Mouse (Mus musculus) forebrain, embryonic 11.5 days (tissue): Measurements from ENCODE around the gene Uts2r. TPM values are rescaled to one million over a fixed set of nuclear protein-coding genes. Genes with fewer than 3 reads are reported as not detected.
A peak's percentile ranks its signal among the peaks of the same experiment; 100 is the strongest.

Experiments
- ATAC-seq: fragments of 200-750 bp; cut with Nextera tagmentation; replicated peaks from 2 replicates; pipeline ENCODE4 v1.8.0; 2017; ENCODE audit warnings: moderate TSS enrichment; ENCODE audit not compliant: low FRiP score
- DNase-seq: peaks from one replicate; pipeline ENCODE4 v3.0.0-alpha.2; 2017; ENCODE audit warnings: low spot score
- H3K27ac ChIP-seq: fragments of 300-500 bp; sonication (generic); 2 replicates; pipeline ENCODE4 v1.5.1; 2014; ENCODE audit warnings: low read depth, low read length
- H3K27me3 ChIP-seq: fragments of 300-500 bp; sonication (generic); 2 replicates; pipeline ENCODE4 v1.6.1; 2014; ENCODE audit warnings: mild to moderate bottlenecking, low read length, mixed read lengths; ENCODE audit not compliant: control insufficient read depth, insufficient read depth
- H3K36me3 ChIP-seq: fragments of 300-500 bp; sonication (generic); 2 replicates; pipeline ENCODE4 v1.6.1; 2014; ENCODE audit warnings: mild to moderate bottlenecking, low read length, moderate library complexity, mixed read lengths; ENCODE audit not compliant: control insufficient read depth, insufficient read depth
- H3K4me1 ChIP-seq: fragments of 300-500 bp; sonication (generic); replicated peaks from 2 replicates; pipeline ENCODE4 v1.6.1; 2014; ENCODE audit warnings: low read length, mixed read lengths; ENCODE audit not compliant: control insufficient read depth, insufficient read depth
- H3K4me2 ChIP-seq: fragments of 300-500 bp; sonication (generic); 2 replicates; pipeline ENCODE4 v1.6.1; 2014; ENCODE audit warnings: low read depth, mild to moderate bottlenecking, low read length, moderate library complexity, mixed read lengths; ENCODE audit not compliant: severe bottlenecking
- H3K4me3 ChIP-seq: fragments of 300-500 bp; sonication (generic); 2 replicates; pipeline ENCODE4 v1.5.1; 2014; ENCODE audit warnings: low read depth, low read length
- H3K9ac ChIP-seq: fragments of 300-500 bp; sonication (generic); 2 replicates; pipeline ENCODE4 v1.6.1; 2014; ENCODE audit warnings: low read length
- H3K9me3 ChIP-seq: fragments of 300-500 bp; sonication (generic); 2 replicates; pipeline ENCODE4 v1.6.1; 2016; ENCODE audit warnings: low read length, mixed read lengths; ENCODE audit not compliant: control insufficient read depth
- WGBS: fragments of 180-500 bp; shearing (Covaris S2); extraction: QIAGEN DNeasy Blood & Tissue Kit; methylation state at CpG from one replicate; pipeline ENCODE4 v1.1.7; 2014; 5-methylcytosine and 5-hydroxymethylcytosine counted together
- polyA plus RNA-seq: library from polyadenylated mRNA; unstranded; fragments of >200 nt; fragmentation: Nextera tagmentation; extraction: Ambion mirVana; gene quantifications from 2 replicates; pipeline ENCODE4 v1.2.1, GENCODE M21; 2014

The Uts2r gene
- polyA plus RNA-seq, 1 experiment from 2014 or later, result not detected

DNA sequence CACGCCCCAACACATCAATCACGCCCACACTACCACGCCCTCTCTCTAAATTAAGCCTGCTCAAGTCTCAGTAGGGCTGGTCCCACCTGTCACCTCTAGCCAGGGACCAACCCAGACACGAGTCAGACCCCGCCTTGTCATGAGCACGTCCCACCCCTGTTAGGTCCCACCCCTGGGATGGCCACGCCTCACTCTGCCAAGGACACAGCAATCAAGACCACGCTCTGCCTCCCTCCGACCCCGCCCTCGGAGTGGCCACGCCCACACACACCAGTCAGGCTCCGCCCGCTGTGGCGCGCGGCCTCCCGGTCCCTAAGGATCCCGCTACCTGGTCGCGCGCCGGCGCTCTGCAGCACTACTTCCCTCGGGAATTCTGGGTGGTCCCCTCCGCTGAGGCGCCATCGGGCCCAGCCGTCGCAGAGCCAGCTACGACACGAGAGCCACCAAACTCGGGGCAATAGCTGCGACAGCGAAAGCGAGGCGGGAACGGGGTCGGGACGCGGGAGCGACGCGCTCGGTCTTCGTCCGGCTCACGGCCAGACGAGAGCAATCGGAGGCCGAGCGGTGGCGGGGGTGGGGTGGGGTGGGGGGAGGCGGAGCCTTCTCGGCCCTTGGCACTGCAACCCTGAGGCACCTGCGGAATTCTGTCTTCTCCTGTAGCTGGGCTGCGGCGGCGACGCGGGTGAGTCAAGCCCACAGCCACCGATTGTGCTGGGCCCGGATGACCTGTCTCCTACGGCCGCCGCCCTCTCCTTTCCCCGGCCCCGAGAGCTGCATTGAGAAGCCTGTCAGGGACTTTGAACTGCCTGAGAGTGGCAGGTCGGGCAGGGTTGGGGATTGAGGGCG, 44.3 kb downstream of the Uts2r start, which contains the start of the genes Hexdc and Ogfod3:
Hexdc (plus strand) TSS at position 273 of the 846 bp plus-strand sequence.
Ogfod3 (minus strand) TSS at position 551 of the 846 bp plus-strand sequence.
- DNase-seq (peak; percentile 99), ATAC-seq (peak; percentile 97)
- peak within 1 kb of the TSS; percentile 82 for H3K9ac ChIP-seq
- no peaks in the 10 kb centered on the region for H3K9me3 ChIP-seq
- under 1% methylated on average over 68 of the region's 70 CpGs for WGBS
- 0 out of 2 replicates have a peak, but pooled peaks cover 2% of the 10 kb centered on the region for H3K4me1 ChIP-seq
- peak within 1 kb of the TSS; percentile 70 for H3K4me2 ChIP-seq
- H3K27me3 ChIP-seq, result no peaks in the 10 kb centered on the region
- H3K4me3 ChIP-seq, result peak within 1 kb of the TSS; percentile 71
- H3K27ac ChIP-seq, result peak within 1 kb of the TSS; percentile 79; the same call in 1 of the 2 replicates
- H3K36me3 ChIP-seq, result no peaks in the 10 kb centered on the region; the same call in 1 of the 2 replicates

Other genes with a start within 250 kb of the Uts2r start
- gene Ccdc57, start 227.4 kb upstream of the Uts2r start, polyA plus RNA-seq, result 6.1 and 7.7 TPM in 2 replicates
- gene Slc16a3, start 211.8 kb upstream of the Uts2r start, polyA plus RNA-seq, result 55.5 and 62.1 TPM in 2 replicates
- 102 and 103 TPM in 2 replicates for gene Csnk1d, start 168.9 kb upstream of the Uts2r start, polyA plus RNA-seq
- not detected in 2 replicates for gene Cd7, start 120.9 kb upstream of the Uts2r start, polyA plus RNA-seq
- not detected in 2 replicates for gene Sectm1b, start 96.7 kb upstream of the Uts2r start, polyA plus RNA-seq
- gene Sectm1a, start 79.1 kb upstream of the Uts2r start, polyA plus RNA-seq, result not detected in 2 replicates
- gene Tex19.2, start 41.6 kb upstream of the Uts2r start, polyA plus RNA-seq, result not detected in 2 replicates
- not detected in 2 replicates for gene Tex19.1, start 14.1 kb upstream of the Uts2r start, polyA plus RNA-seq
- gene Hexdc, start 44.2 kb downstream of the Uts2r start, polyA plus RNA-seq, result 7.3 and 7.8 TPM in 2 replicates
- gene Ogfod3, start 44.4 kb downstream of the Uts2r start, polyA plus RNA-seq, result 20.3 and 20.5 TPM in 2 replicates
- 31.7 and 39.2 TPM in 2 replicates for gene Cybc1, start 69.1 kb downstream of the Uts2r start, polyA plus RNA-seq
- 58.9 and 70.1 TPM in 2 replicates for gene Narf, start 77.0 kb downstream of the Uts2r start, polyA plus RNA-seq
- 16.4 and 21.8 TPM in 2 replicates for gene Foxk2, start 99.7 kb downstream of the Uts2r start, polyA plus RNA-seq
- gene Wdr45b, start 194.2 kb downstream of the Uts2r start, polyA plus RNA-seq, result 99.3 and 107 TPM in 2 replicates
- gene Rab40b, start 228.0 kb downstream of the Uts2r start, polyA plus RNA-seq, result 1.9 and 2.0 TPM in 2 replicates